Mouse (Mus musculus) heart, postnatal 25 days (tissue): ENCODE measurements at regions not wholly inside any gene's neighbourhood (a gene's known extent, or its start where the extent isn't known, plus 50 kb on each side); places are given as distances from the start of the nearest gene placed in this dataset.

Experiments
- DNase-seq: peaks from one replicate; pipeline ENCODE4 v3.0.0; 2022; ENCODE audit warnings: low spot score
- intact Hi-C: fragments of 180-260 bp; cut with DNase I; formaldehyde crosslinking; loops from one replicate; pipeline ENCODE4 v1.15.1; 2025

- no peak for DNase-seq
- intact Hi-C loops = no loop called here
Observed at GRCm38 (mm10) chr3:150406086-150406485, 1031.6 kb upstream of the Adgrl4 start.

GRCm38 (mm10) chr3:150415277-150415676 lies 1022.4 kb upstream of the Adgrl4 start:
- no peak for DNase-seq
- intact Hi-C loops = no loop called here

GRCm38 (mm10) chr3:150416447-150416846 lies 1021.2 kb upstream of the Adgrl4 start:
- DNase-seq = no peak
- intact Hi-C loops = no loop called here

- intact Hi-C loops = no loop called here
Observed at GRCm38 (mm10) chr3:150427965-150428364, 1009.7 kb upstream of the Adgrl4 start.

GRCm38 (mm10) chr3:150431291-150431690 lies 1006.4 kb upstream of the Adgrl4 start:
- intact Hi-C loops = no loop called here
- DNase-seq = no peak

More at GRCm38 (mm10) chr3:150427965-150428364, 1009.7 kb upstream of the Adgrl4 start:
- DNase-seq = no peak

- DNase-seq = no peak
- intact Hi-C loops = no loop called here
Observed at GRCm38 (mm10) chr3:150435199-150435598, 1002.5 kb upstream of the Adgrl4 start.

- intact Hi-C loops = no loop called here
- no peak for DNase-seq
Observed at GRCm38 (mm10) chr3:150435818-150436607, 1001.7 kb upstream of the Adgrl4 start.
